Mouse (Mus musculus): ENCODE results near the gene Ociad2. TPM values are rescaled to one million over a fixed set of nuclear protein-coding genes. Genes with fewer than 3 reads are reported as not detected.

Ociad2 gene
- polyA plus RNA-seq, 1 experiment from 2014 or later = 5.3 TPM

DNA sequence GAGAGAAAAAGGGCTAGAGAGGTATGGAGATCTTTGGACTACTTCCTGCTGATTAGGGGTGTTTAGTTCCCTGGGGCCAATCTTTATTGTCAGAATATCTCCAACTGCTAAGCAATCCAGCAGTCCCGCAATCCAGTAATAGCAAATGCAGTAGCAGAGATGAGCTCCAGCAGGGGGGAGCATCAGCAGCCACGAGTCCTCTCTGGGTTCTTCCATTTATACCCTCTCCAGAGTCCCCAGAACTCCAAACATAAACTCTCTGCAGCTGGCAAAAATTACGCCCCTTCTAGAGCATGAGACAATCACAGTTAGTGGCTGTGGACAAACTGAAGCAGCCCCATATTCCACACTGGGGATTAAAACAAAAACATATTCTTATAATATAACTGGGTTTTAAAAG, 28.9 kb upstream of the Ociad2 start:
- whole genome bisulfite sequencing (ENCODE audit: insufficient replicate concordance) = 61% methylated on average over 3 of the region's 3 CpGs
- ATAC-seq (ENCODE audit: low read depth) (no peak), DNase-seq (no peak)
- Histone ChIP-seq H3K9ac (no peak overlapping the region), H3K27me3 (peaks cover 34% of the 10 kb centered on the region), H3K36me3 (no peaks in the 10 kb centered on the region), H3K9me3 (replicated peaks) (no peaks in the 10 kb centered on the region), H3K4me1 (replicated peaks) (peaks cover 9% of the 10 kb centered on the region), H3K4me2 (no peak overlapping the region), H3K27ac (no peak overlapping the region), H3K4me3 (replicated peaks) (no peak overlapping the region)

DNA sequence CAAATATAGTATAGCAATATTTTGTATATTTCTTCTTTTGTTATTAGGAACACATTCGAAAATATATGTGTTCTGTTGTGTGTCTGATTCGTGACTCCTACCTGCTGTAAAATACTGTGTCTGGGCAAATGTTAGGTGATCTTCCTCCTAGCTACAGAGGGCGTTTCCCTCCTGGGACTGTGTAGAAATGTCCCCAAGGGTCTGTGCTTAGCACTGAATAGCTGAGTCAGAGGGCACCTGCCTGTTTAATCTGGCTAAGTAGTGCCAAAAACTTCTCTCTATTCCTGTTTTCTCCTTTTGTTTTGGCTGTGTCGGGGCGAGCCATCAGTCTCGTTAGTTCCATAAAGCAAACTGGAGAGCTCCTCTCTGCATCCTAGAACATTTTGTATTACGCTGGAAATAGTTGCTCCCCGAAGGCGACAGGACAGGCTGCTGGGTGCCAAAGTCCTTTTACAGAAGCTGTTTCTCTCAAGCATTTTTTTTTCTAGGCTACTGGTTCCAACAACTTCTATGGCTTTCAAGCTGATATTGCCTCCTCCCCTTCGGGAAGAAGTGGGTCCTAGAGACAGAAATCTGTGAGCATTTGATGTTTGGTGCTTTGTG, 28.1 kb upstream of the Ociad2 start:
- Histone ChIP-seq H3K36me3 (no peaks in the 10 kb centered on the region), H3K4me3 (replicated peaks) (no peak overlapping the region), H3K27me3 (peaks cover 29% of the 10 kb centered on the region), H3K4me2 (no peak overlapping the region), H3K9me3 (replicated peaks) (no peaks in the 10 kb centered on the region), H3K9ac (no peak overlapping the region), H3K27ac (no peak overlapping the region), H3K4me1 (replicated peaks) (peaks cover 17% of the 10 kb centered on the region)
- 64% methylated on average over 10 of the region's 10 CpGs for whole genome bisulfite sequencing (ENCODE audit: insufficient replicate concordance)
- ATAC-seq (ENCODE audit: low read depth) (no peak), DNase-seq (no peak)

DNA sequence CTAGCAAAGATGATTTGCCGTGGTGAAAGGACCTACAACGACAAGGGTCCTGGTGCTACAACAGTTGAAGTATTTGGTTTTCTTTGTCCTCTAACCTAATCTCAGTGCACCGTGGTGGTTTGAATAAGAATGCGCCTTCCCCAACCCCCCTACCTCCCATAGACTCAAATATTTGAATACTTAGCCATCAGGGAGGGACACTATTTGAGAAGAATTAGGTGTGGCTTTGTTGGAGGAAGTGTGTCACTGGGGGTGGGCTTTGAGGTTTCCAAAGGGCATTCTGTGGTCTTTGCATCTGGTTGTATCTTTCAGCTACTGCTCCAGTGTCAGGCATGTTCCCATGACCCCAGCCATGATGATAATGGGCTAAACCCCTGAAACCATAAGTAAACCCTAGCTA, 27.1 kb upstream of the Ociad2 start:
- no peak for DNase-seq
- Histone ChIP-seq H3K4me3 (replicated peaks) (no peak overlapping the region), H3K27me3 (peaks cover 29% of the 10 kb centered on the region), H3K4me1 (replicated peaks) (peaks cover 27% of the 10 kb centered on the region), H3K4me2 (no peak overlapping the region), H3K27ac (no peak overlapping the region), H3K9ac (no peak overlapping the region), H3K9me3 (replicated peaks) (no peaks in the 10 kb centered on the region), H3K36me3 (no peaks in the 10 kb centered on the region)
- 61% methylated on average over 4 of the region's 4 CpGs for WGBS (ENCODE audit: insufficient replicate concordance)
- ATAC-seq (ENCODE audit: low read depth) = no peak

DNA sequence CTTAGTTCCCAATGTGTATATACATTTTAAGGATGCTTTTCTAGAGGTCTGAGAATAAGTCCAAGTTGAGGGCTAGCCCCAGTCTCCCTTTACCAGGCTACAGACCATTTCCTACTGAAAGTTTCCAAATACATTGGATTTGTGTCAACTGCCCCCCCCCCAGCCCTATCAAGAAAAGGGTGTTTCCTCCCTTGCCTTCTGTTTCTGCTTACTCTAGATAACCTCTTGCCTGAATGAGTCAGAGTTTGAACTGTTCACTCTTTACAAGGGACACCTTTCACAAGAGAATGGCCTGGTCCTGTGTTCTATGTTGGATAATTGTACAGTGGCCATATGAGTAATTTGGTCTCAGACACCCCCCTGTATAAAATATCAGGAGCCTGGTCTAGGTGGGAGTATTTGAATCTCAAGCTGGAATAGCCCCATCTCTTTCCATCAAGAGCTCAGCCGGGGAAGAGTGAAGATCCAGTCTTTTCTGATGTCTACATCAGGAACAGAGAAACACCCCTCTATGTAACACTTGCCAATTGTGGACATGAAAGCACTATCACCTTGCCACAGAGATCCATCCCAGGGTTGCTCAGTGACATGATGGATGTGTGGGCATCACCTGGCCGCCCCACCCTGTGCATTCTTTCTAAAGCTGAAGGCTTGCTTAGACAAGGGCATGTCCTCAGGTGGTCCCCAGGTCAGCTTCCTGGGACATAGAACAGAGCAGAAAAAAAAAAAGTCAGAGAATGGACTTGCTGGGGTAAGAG, 23.5 kb upstream of the Ociad2 start:
- DNase-seq (peak; percentile 38), ATAC-seq (ENCODE audit: low read depth) (peak; percentile 95)
- Histone ChIP-seq H3K36me3 (no peaks in the 10 kb centered on the region), H3K4me2 (peak overlapping the region; percentile 60), H3K9me3 (replicated peaks) (no peaks in the 10 kb centered on the region), H3K4me1 (replicated peaks) (peaks cover 45% of the 10 kb centered on the region), H3K9ac (peak overlapping the region; percentile 57), H3K27ac (peak overlapping the region; percentile 83), H3K27me3 (peaks cover 32% of the 10 kb centered on the region), H3K4me3 (replicated peaks) (0 out of 2 replicates have a peak overlapping the region, but pooled peaks have one; percentile 20)
- WGBS (ENCODE audit: insufficient replicate concordance) = 73% methylated on average over 2 of the region's 2 CpGs

DNA sequence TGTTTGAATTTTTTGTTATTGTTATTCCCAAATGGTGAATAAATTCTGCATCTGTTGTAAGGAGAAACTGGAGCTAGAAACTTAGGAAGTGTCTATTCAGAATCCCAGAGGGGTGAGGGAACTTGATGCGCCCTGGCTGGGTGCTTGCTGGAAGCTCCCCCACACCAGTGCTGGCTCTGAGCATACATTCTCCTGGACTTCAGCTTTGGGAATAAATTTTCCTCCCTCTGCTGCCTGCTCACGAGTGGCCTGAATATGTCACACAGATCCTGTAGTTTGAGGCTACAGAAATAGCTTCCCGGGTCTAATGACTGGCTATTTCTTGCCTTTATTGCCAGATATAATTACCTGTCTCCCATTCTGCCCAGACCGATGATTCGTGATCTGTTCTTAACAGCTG, 22.0 kb upstream of the Ociad2 start:
- Histone ChIP-seq H3K27ac (peak overlapping the region; percentile 51), H3K27me3 (peaks cover 37% of the 10 kb centered on the region), H3K36me3 (no peaks in the 10 kb centered on the region), H3K9me3 (replicated peaks) (no peaks in the 10 kb centered on the region), H3K4me1 (replicated peaks) (peaks cover 48% of the 10 kb centered on the region), H3K9ac (no peak overlapping the region), H3K4me3 (replicated peaks) (no peak overlapping the region), H3K4me2 (no peak overlapping the region)
- DNase-seq (no peak), ATAC-seq (ENCODE audit: low read depth) (no peak)
- 86% methylated on average over 5 of the region's 5 CpGs for WGBS (ENCODE audit: insufficient replicate concordance)

DNA sequence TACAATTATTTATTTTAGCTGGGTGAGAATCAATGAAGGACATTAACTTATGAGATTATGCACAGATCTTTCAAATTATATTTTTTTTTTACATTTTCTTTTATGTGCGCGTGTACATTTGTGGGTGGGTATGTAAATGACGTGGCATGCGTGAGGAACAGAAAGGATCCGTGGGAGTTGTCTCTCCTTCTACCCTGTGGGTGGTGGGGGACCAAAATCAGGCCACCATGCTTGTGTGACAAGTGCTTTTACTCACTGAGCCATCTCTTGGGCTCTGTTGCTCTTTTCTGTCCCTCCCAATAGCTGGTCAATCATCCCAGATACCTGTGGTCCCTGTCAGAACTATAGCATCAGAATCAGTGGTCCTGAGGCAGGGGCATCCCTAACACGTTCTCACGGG, 21.5 kb upstream of the Ociad2 start:
- Histone ChIP-seq H3K36me3 (no peaks in the 10 kb centered on the region), H3K4me2 (no peak overlapping the region), H3K27ac (peak overlapping the region; percentile 51; the same call in 1 of the 2 replicates), H3K9me3 (replicated peaks) (no peaks in the 10 kb centered on the region), H3K4me1 (replicated peaks) (peaks cover 48% of the 10 kb centered on the region), H3K27me3 (peaks cover 37% of the 10 kb centered on the region), H3K4me3 (replicated peaks) (no peak overlapping the region), H3K9ac (no peak overlapping the region)
- WGBS (ENCODE audit: insufficient replicate concordance) = 85% methylated on average over 7 of the region's 7 CpGs
- ATAC-seq (ENCODE audit: low read depth) (no peak), DNase-seq (no peak)

DNA sequence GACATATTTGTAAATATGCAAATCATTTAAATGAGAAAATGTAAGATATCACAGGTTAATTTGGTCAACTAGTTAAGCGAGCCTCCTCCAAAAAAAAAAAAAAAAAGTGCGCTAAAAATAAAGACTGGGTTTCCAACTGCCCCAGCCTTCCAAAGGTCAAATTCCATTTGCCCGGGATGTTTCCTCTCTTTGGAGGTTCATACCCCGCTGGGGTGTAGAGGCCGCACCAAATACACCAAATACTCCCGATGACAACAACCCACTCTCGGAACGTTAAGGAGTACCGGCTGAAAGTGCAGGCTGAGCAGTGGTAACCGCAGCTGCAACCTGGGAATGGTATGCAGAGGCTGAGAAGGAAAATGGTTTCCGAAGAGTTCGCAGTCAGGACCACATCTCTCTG, 19.4 kb upstream of the Ociad2 start:
- 29% methylated on average over 12 of the region's 12 CpGs for WGBS (ENCODE audit: insufficient replicate concordance)
- DNase-seq (no peak), ATAC-seq (ENCODE audit: low read depth) (no peak)
- H3K27ac ChIP-seq = no peak overlapping the region
- H3K27me3 ChIP-seq = peaks cover 24% of the 10 kb centered on the region
- H3K4me3 ChIP-seq (replicated peaks) = 0 out of 2 replicates have a peak overlapping the region, but pooled peaks have one; percentile 11
- no peaks in the 10 kb centered on the region for H3K36me3 ChIP-seq
- no peak overlapping the region for H3K9ac ChIP-seq
- no peaks in the 10 kb centered on the region for H3K9me3 ChIP-seq (replicated peaks)
- H3K4me2 ChIP-seq = peak overlapping the region; percentile 48
- peaks cover 62% of the 10 kb centered on the region for H3K4me1 ChIP-seq (replicated peaks)

DNA sequence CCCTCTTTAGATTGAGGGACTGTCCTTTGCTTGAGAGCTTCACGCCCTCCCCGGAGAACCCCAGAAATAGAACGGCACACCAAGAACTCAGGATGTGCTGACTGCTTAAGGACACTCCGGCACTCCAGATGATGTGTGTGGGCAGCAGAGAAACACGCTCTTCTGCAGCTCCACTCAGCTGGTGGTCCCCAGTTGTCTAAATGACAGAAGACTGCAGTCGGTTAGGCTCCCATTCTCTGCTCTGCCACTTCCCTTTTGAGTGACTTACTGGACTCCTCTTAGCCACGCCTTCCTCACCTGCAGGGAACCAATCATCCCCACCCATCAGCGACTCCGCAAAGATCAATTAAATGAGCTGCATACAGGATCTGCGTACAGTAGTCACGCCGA, 18.9 kb upstream of the Ociad2 start:
- Histone ChIP-seq H3K27me3 (peaks cover 24% of the 10 kb centered on the region), H3K4me3 (replicated peaks) (peak overlapping the region; percentile 11), H3K4me1 (replicated peaks) (peaks cover 62% of the 10 kb centered on the region), H3K9me3 (replicated peaks) (no peaks in the 10 kb centered on the region), H3K27ac (no peak overlapping the region), H3K4me2 (peak overlapping the region; percentile 48), H3K36me3 (no peaks in the 10 kb centered on the region), H3K9ac (no peak overlapping the region)
- DNase-seq (no peak), ATAC-seq (ENCODE audit: low read depth) (no peak)
- 40% methylated on average over 12 of the region's 12 CpGs for WGBS (ENCODE audit: insufficient replicate concordance)

DNA sequence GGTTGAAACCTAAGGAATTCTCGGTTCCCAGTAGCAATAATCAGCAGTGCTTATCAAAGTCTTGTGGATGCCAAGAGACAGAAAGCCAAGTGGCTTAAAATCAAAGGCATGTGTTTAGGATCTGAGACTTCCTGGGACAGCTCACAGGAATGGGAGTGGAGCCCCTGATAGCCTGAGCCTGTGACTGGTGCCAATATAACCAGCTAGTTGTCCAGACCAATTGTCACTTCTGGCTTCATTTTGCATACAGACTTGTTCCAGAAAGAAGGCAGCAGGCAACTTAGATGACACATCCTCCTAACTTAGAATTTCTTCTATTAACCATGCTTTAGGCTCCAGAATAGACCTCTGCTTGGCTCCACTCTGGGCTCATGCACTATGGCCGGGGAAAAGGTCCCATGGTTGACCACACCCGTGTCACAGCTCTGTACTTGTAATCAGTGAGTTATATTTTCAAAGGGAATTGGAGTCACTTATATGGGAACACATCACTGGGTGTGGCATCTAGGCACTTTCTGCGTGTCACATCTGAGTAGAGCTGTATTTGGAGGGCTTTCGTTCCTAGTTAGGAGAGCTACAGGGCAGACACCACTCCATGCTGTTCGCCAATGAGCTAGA, 18.4 kb upstream of the Ociad2 start:
- H3K36me3 ChIP-seq = no peaks in the 10 kb centered on the region
- ATAC-seq (ENCODE audit: low read depth) = no peak
- H3K4me2 ChIP-seq = peak overlapping the region; percentile 48
- 64% methylated on average over 6 of the region's 6 CpGs for WGBS (ENCODE audit: insufficient replicate concordance)
- no peak overlapping the region for H3K27ac ChIP-seq
- DNase-seq = no peak
- no peaks in the 10 kb centered on the region for H3K9me3 ChIP-seq (replicated peaks)
- no peak overlapping the region for H3K9ac ChIP-seq
- H3K4me3 ChIP-seq (replicated peaks) = peak overlapping the region; percentile 11; the same call in 1 of the 2 replicates
- peaks cover 62% of the 10 kb centered on the region for H3K4me1 ChIP-seq (replicated peaks)
- peaks cover 24% of the 10 kb centered on the region for H3K27me3 ChIP-seq

DNA sequence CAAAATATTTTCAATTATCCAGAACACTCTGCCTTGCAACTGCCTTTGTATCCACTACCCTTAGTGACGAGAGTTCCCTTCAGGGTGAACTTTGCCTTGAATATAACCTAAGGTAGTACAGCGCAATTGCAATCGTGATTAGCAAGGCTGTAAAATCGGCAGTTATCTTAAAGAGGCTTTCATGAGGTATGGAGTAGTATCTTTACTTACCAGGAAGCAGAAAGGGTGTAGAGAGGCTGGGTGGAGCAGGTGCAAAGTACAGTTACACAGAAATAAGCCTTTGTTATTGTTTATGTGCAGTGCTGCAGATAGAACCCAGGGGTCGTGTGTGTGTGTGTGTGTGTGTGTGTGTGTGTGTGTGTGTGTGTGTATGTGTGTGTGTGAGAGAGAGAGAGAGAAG, 14.6 kb upstream of the Ociad2 start:
- ATAC-seq (ENCODE audit: low read depth) = peak; percentile 87
- peaks cover 69% of the 10 kb centered on the region for H3K4me1 ChIP-seq (replicated peaks)

DNA sequence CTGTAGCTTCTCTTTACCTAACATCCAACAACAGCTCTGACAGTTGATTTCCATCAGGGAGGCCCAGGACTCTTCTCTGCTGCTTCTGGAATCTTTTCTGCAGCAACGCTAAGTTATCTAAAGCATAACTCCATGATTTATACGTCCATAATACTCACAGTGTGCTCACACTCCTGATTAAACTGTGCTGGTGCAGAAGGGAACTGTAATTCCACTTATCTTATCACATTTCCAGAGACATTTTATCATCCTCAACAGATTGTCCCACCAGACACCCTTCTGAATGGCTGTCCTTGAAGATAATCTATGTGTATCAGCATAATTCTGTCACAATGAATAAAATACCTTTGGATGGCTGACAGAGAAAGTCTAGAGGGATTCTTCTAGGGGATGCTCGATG, 13.2 kb upstream of the Ociad2 start:
- H3K9me3 ChIP-seq (replicated peaks) = no peaks in the 10 kb centered on the region
- ATAC-seq (ENCODE audit: low read depth) (peak; percentile 55), DNase-seq (no peak)
- H3K4me2 ChIP-seq = peak overlapping the region; percentile 28
- H3K4me3 ChIP-seq (replicated peaks) = no peak overlapping the region
- H3K27ac ChIP-seq = peak overlapping the region; percentile 76
- H3K9ac ChIP-seq = no peak overlapping the region
- WGBS (ENCODE audit: insufficient replicate concordance) = 27% methylated on average over 3 of the region's 3 CpGs
- H3K27me3 ChIP-seq = peaks cover 17% of the 10 kb centered on the region
- no peaks in the 10 kb centered on the region for H3K36me3 ChIP-seq
- H3K4me1 ChIP-seq (replicated peaks) = peaks cover 57% of the 10 kb centered on the region

More for the DNA sequence above, 14.6 kb upstream of the Ociad2 start:
- H3K9me3 ChIP-seq (replicated peaks) = no peaks in the 10 kb centered on the region
- H3K36me3 ChIP-seq = no peaks in the 10 kb centered on the region
- 22% methylated on average over 5 of the region's 5 CpGs for WGBS (ENCODE audit: insufficient replicate concordance)
- peaks cover 19% of the 10 kb centered on the region for H3K27me3 ChIP-seq
- peak; percentile 52 for DNase-seq
- 0 out of 2 replicates have a peak overlapping the region, but pooled peaks have one; percentile 7 for H3K9ac ChIP-seq
- H3K4me2 ChIP-seq = peak overlapping the region; percentile 2; the same call in 1 of the 2 replicates
- peak overlapping the region; percentile 76 for H3K27ac ChIP-seq
- H3K4me3 ChIP-seq (replicated peaks) = no peak overlapping the region
